Mouse (Mus musculus) limb, embryonic 14.5 days (tissue): ENCODE results near the gene Ap1s2. TPM values are rescaled to one million over a fixed set of nuclear protein-coding genes. Genes with fewer than 3 reads are reported as not detected.

Source experiments
- ATAC-seq: fragments of 200-750 bp; cut with Nextera tagmentation; 2 replicates; pipeline ENCODE4 v1.8.0; 2017; ENCODE audit warnings: low read depth, moderate number of reproducible peaks, moderate TSS enrichment; ENCODE audit not compliant: low FRiP score
- DNase-seq: peaks from one replicate; pipeline ENCODE4 v3.0.0-alpha.2; 2015; ENCODE audit warnings: low spot score
- H3K27ac ChIP-seq: fragments of 300-500 bp; sonication (generic); replicated peaks from 2 replicates; pipeline ENCODE4 v1.5.1; 2014; ENCODE audit warnings: low read depth, mild to moderate bottlenecking, low read length, moderate library complexity, mixed read lengths
- H3K27me3 ChIP-seq: fragments of 300-500 bp; sonication (generic); 2 replicates; pipeline ENCODE4 v1.6.1; 2014; ENCODE audit warnings: low read length, mixed read lengths; ENCODE audit not compliant: control insufficient read depth, insufficient read depth
- H3K36me3 ChIP-seq: fragments of 300-500 bp; sonication (generic); 2 replicates; pipeline ENCODE4 v1.6.1; 2014; ENCODE audit warnings: mild to moderate bottlenecking, low read length, moderate library complexity, mixed read lengths; ENCODE audit not compliant: control insufficient read depth, insufficient read depth
- H3K4me1 ChIP-seq: fragments of 300-500 bp; sonication (generic); 2 replicates; pipeline ENCODE4 v1.6.1; 2014; ENCODE audit warnings: antibody characterized with exemption, low read length, mixed read lengths; ENCODE audit not compliant: control insufficient read depth, insufficient read depth
- H3K4me2 ChIP-seq: fragments of 300-500 bp; sonication (generic); replicated peaks from 2 replicates; pipeline ENCODE4 v1.6.1; 2014; ENCODE audit warnings: low read depth, mild to moderate bottlenecking, low read length, moderate library complexity; ENCODE audit not compliant: severe bottlenecking
- H3K4me3 ChIP-seq: fragments of 300-500 bp; sonication (generic); replicated peaks from 2 replicates; pipeline ENCODE4 v1.5.1; 2014; ENCODE audit warnings: low read length
- H3K9ac ChIP-seq: fragments of 300-500 bp; sonication (generic); 2 replicates; pipeline ENCODE4 v1.6.1; 2014; ENCODE audit warnings: mild to moderate bottlenecking, low read depth, low read length, moderate library complexity; ENCODE audit not compliant: severe bottlenecking
- H3K9me3 ChIP-seq: fragments of 300-500 bp; sonication (generic); 2 replicates; pipeline ENCODE4 v1.6.1; 2016; ENCODE audit warnings: low read length; ENCODE audit not compliant: control insufficient read depth
- POLR2A ChIP-seq: fragments of 200-500 bp; IDR thresholded peaks from 2 replicates; pipeline ENCODE4 v1.8.0; 2012; ENCODE audit warnings: inconsistent platforms, mild to moderate bottlenecking, moderate library complexity, borderline replicate concordance; ENCODE audit not compliant: insufficient read depth, insufficient read length; ENCODE audit errors: extremely low read depth
- WGBS: fragments of 180-500 bp; shearing (Covaris S2); extraction: QIAGEN DNeasy Blood & Tissue Kit; methylation state at CpG from one replicate; pipeline ENCODE4 v1.1.7; 2014; 5-methylcytosine and 5-hydroxymethylcytosine counted together
- polyA plus RNA-seq, 2 experiments: library from polyadenylated mRNA; depleted of rRNA in 1 of 2; stranded (reverse) in 1 of 2; unstranded in 1 of 2; fragments of >200 nt; fragmentation: Nextera tagmentation in 1 of 2; extraction: Ambion mirVana in 1 of 2; gene quantifications; 2 replicates each; pipeline versions ENCODE4 v1.2.1 to v1.2.3; 2012 to 2014

Gene Ap1s2
- polyA plus RNA-seq, 2 experiments = 22.7 to 33.3 TPM

- ATAC-seq = no peak
- Histone ChIP-seq H3K9ac (no peak overlapping the region), H3K27ac (no peak overlapping the region), H3K4me1 (no peaks in the 10 kb centered on the region), H3K36me3 (peaks cover 39% of the 10 kb centered on the region), H3K9me3 (no peaks in the 10 kb centered on the region), H3K4me3 (no peak overlapping the region), H3K27me3 (no peaks in the 10 kb centered on the region), H3K4me2 (no peak overlapping the region)
- TF ChIP-seq POLR2A = no peak
- WGBS = 82% methylated on average over 3 of the region's 3 CpGs
- DNase-seq = no peak
These were observed 35.6 kb downstream of the Ap1s2 start for GRCm38 (mm10) chrX:163944381-163944780.

- Histone ChIP-seq H3K36me3 (peaks cover 45% of the 10 kb centered on the region), H3K27me3 (no peaks in the 10 kb centered on the region), H3K27ac (no peak overlapping the region), H3K4me3 (no peak overlapping the region), H3K9ac (no peak overlapping the region), H3K9me3 (no peaks in the 10 kb centered on the region), H3K4me2 (no peak overlapping the region), H3K4me1 (no peaks in the 10 kb centered on the region)
- no peak for DNase-seq
- 71% methylated on average over 1 of the region's 1 CpGs for WGBS
- no peak for ATAC-seq
- TF ChIP-seq POLR2A = no peak
These were observed 42.8 kb downstream of the Ap1s2 start for GRCm38 (mm10) chrX:163951618-163952017.

- peak overlapping the region; percentile 61 for H3K4me3 ChIP-seq
- ATAC-seq = no peak
- H3K4me2 ChIP-seq = peak overlapping the region; percentile 47
- no peaks in the 10 kb centered on the region for H3K27me3 ChIP-seq
- peak overlapping the region; percentile 82 for H3K9ac ChIP-seq
- no peaks in the 10 kb centered on the region for H3K4me1 ChIP-seq
- DNase-seq = no peak
- H3K9me3 ChIP-seq = no peaks in the 10 kb centered on the region
- H3K36me3 ChIP-seq = peaks cover 22% of the 10 kb centered on the region
- 32% methylated on average over 12 of the region's 12 CpGs for WGBS
- no peak for TF ChIP-seq POLR2A
- peak overlapping the region; percentile 99 for H3K27ac ChIP-seq
These were observed 48.6 kb downstream of the Ap1s2 start for GRCm38 (mm10) chrX:163957381-163957780.

GRCm38 (mm10) chrX:163957803-163958466, 49.1 kb downstream of the Ap1s2 start:
- H3K36me3 ChIP-seq = peaks cover 20% of the 10 kb centered on the region
- H3K9ac ChIP-seq = peak overlapping the region; percentile 82
- peak overlapping the region; percentile 61 for H3K4me3 ChIP-seq
- peak; percentile 90 for ATAC-seq
- H3K4me2 ChIP-seq = peak overlapping the region; percentile 47
- WGBS = 32% methylated on average over 45 of the region's 67 CpGs
- no peak for TF ChIP-seq POLR2A
- H3K9me3 ChIP-seq = no peaks in the 10 kb centered on the region
- H3K27me3 ChIP-seq = no peaks in the 10 kb centered on the region
- H3K4me1 ChIP-seq = no peaks in the 10 kb centered on the region
- DNase-seq = peak; percentile 59
- H3K27ac ChIP-seq = peak overlapping the region; percentile 99

- ATAC-seq (peak; percentile 97), DNase-seq (peak; percentile 92)
- Histone ChIP-seq H3K9ac (peak within 1 kb of the TSS; percentile 82), H3K9me3 (no peaks in the 10 kb centered on the region), H3K4me3 (peak within 1 kb of the TSS; percentile 61), H3K36me3 (peaks cover 16% of the 10 kb centered on the region), H3K4me2 (peak within 1 kb of the TSS; percentile 47), H3K27ac (peak within 1 kb of the TSS; percentile 99), H3K27me3 (no peaks in the 10 kb centered on the region), H3K4me1 (no peaks in the 10 kb centered on the region)
- 22% methylated on average over 28 of the region's 29 CpGs for WGBS
- TF ChIP-seq POLR2A = no peak
These were observed 49.7 kb downstream of the Ap1s2 start, which contains the start of gene Zrsr2 for GRCm38 (mm10) chrX:163958467-163958875. Gene Zrsr2 (minus strand): TSS chrX:163958661.
